Comparison of ENCODE assay signal across 8 mouse cellular contexts in the genomic region with DNA sequence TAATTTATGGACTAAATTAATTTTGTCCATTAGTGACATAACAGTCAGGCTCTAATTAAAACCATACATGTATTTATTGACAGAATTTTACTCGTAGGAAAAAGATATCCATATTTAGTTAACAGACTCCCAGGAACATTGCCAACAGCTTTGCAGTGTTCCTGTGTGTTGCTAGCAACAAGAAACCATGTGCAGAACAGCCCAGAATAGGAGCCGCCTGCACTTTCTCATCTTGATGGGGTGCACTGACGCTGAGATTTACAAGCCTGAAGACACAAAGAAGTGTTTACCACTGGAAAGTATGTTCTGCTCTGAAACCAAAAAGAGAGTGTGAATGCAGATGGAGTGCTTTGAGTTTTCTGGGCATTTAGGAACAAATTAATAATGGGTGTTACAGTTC.
DNase-seq lines count a peak whose midpoint lies in the region; ATAC-seq and TF ChIP-seq lines count a peak whose summit lies in the region.

No protein-coding gene starts in this region.

- H3K4me2 ChIP-seq in intestine, embryonic 14.5 days (ENCODE audit: low read length) = no peak overlapping the region
- H3K4me2 ChIP-seq in intestine, postnatal 0 days (replicated peaks; ENCODE audit: low read depth) = no peak overlapping the region
- no peak overlapping the region for H3K4me2 ChIP-seq in intestine, embryonic 15.5 days (replicated peaks)

- WGBS in intestine, embryonic 14.5 days = 28% methylated on average over 3 of the region's 3 CpGs
- WGBS in intestine, postnatal 0 days = 59% methylated on average over 3 of the region's 3 CpGs
- 26% methylated on average over 3 of the region's 3 CpGs for WGBS in intestine, embryonic 15.5 days

- no peaks in the 10 kb centered on the region for H3K9me3 ChIP-seq in intestine, embryonic 14.5 days (ENCODE audit: control insufficient read depth, low read length)
- H3K9me3 ChIP-seq in intestine, postnatal 0 days (ENCODE audit: control insufficient read depth) = no peaks in the 10 kb centered on the region
- H3K9me3 ChIP-seq in intestine, embryonic 15.5 days = no peaks in the 10 kb centered on the region

- no peak overlapping the region for H3K9ac ChIP-seq in intestine, embryonic 14.5 days (ENCODE audit: low read length)
- H3K9ac ChIP-seq in intestine, postnatal 0 days (ENCODE audit: low read depth, low read length) = no peak overlapping the region
- H3K9ac ChIP-seq in intestine, embryonic 15.5 days = no peak overlapping the region

- H3K27me3 ChIP-seq in intestine, embryonic 14.5 days (replicated peaks; ENCODE audit: control insufficient read depth, insufficient read depth, low read length) = no peaks in the 10 kb centered on the region
- no peaks in the 10 kb centered on the region for H3K27me3 ChIP-seq in intestine, postnatal 0 days (replicated peaks; ENCODE audit: control insufficient read depth, insufficient read depth, low read length)
- no peaks in the 10 kb centered on the region for H3K27me3 ChIP-seq in intestine, embryonic 15.5 days (replicated peaks)

- H3K4me3 ChIP-seq in intestine, embryonic 14.5 days (ENCODE audit: low read depth, low read length) = no peak overlapping the region
- H3K4me3 ChIP-seq in intestine, postnatal 0 days (ENCODE audit: low read depth, low read length) = no peak overlapping the region
- H3K4me3 ChIP-seq in intestine, embryonic 15.5 days (replicated peaks) = no peak overlapping the region

- H3K27ac ChIP-seq in intestine, embryonic 14.5 days (ENCODE audit: low read depth) = peak overlapping the region; percentile 1; the same call in 1 of the 2 replicates
- no peak overlapping the region for H3K27ac ChIP-seq in intestine, postnatal 0 days (ENCODE audit: low read depth, low read length)
- H3K27ac ChIP-seq in intestine, embryonic 15.5 days = no peak overlapping the region

- H3K36me3 ChIP-seq in intestine, embryonic 14.5 days (ENCODE audit: control insufficient read depth, insufficient read depth, low read length) = no peaks in the 10 kb centered on the region
- H3K36me3 ChIP-seq in intestine, postnatal 0 days (ENCODE audit: control insufficient read depth, insufficient read depth) = no peaks in the 10 kb centered on the region
- H3K36me3 ChIP-seq in intestine, embryonic 15.5 days = no peaks in the 10 kb centered on the region

- ATAC-seq in intestine, embryonic 14.5 days (replicated peaks; ENCODE audit: low FRiP score, low TSS enrichment, low read depth) = 0 out of 2 replicates have a peak, but pooled peaks have one; percentile 55
- no peak; the same call in 1 of the 2 replicates for ATAC-seq in intestine, postnatal 0 days
- ATAC-seq in intestine, embryonic 15.5 days = peak; percentile 75

- no peaks in the 10 kb centered on the region for H3K4me1 ChIP-seq in intestine, embryonic 14.5 days (replicated peaks; ENCODE audit: control insufficient read depth, insufficient read depth, low read length)
- H3K4me1 ChIP-seq in intestine, postnatal 0 days (replicated peaks; ENCODE audit: control insufficient read depth, insufficient read depth, low read length) = no peaks in the 10 kb centered on the region
- no peaks in the 10 kb centered on the region for H3K4me1 ChIP-seq in intestine, embryonic 15.5 days (replicated peaks)

- no peak for TF ChIP-seq CTCF in intestine, postnatal 0 days (IDR thresholded peaks at IDR 0.05; ENCODE audit: low read depth)

- DNase-seq in intestine, embryonic 14.5 days (ENCODE audit: low spot score) = peak; percentile 77
- DNase-seq in brain, embryonic 18.5 days (ENCODE audit: low read depth, low spot score) = peak; percentile 43
- DNase-seq in lung, postnatal 10 days = peak; percentile 34
- no peak for DNase-seq in cerebellum, adult 8-10 months
- no peak for DNase-seq in cerebellum, postnatal 14 days
- no peak for DNase-seq in thymus, adult 18-20 months

Comparison
In these comparisons a context has a peak if more than half of its experiments do, and no peak if none do; other contexts are left out.
1. DNase-seq: peak in intestine, embryonic 14.5 days (single experiment), brain, embryonic 18.5 days (single experiment) and lung, postnatal 10 days (single experiment); none in cerebellum, adult 8-10 months (single experiment), cerebellum, postnatal 14 days (0 of 2) and thymus, adult 18-20 months (0 of 2).